Mouse (Mus musculus) granulocyte monocyte progenitor cell, adult 5-6 weeks (primary cell): ENCODE measurements around the gene Hoxd9. TPM values are rescaled to one million over a fixed set of nuclear protein-coding genes. Genes with fewer than 3 reads are reported as not detected.

Experiments used
- ATAC-seq: replicated peaks from 2 replicates; pipeline ENCODE4 v1.8.0; 2016; ENCODE audit warnings: mild to moderate bottlenecking, moderate TSS enrichment, inconsistent platforms; ENCODE audit not compliant: poor library complexity, severe bottlenecking
- total RNA-seq, 2 experiments: library from RNA; stranded (forward) in 1 of 2; stranded (reverse) in 1 of 2; fragments of 200-712, 200-1000 nt in 1 of 2; fragments of >200 nt in 1 of 2; fragmentation: Nextera tagmentation in 1 of 2; gene quantifications; 2 replicates each; pipeline ENCODE4 v1.2.3; 2014 to 2017

The Hoxd9 gene
- not detected in 2 replicates for total RNA-seq (2014; fragmentation: Nextera tagmentation)
- total RNA-seq (2017) = not detected in 2 replicates

- ATAC-seq = 0 out of 2 replicates have a peak, but pooled peaks have one; percentile 27
These were observed at the start of gene Hoxd9 for GRCm38 (mm10) chr2:74697567-74698121. Gene Hoxd9, plus strand, starts transcription at chr2:74697727.

- no peak for ATAC-seq
These were observed 44.6 kb upstream of the Hoxd9 start for GRCm38 (mm10) chr2:74652996-74653340.

DNA sequence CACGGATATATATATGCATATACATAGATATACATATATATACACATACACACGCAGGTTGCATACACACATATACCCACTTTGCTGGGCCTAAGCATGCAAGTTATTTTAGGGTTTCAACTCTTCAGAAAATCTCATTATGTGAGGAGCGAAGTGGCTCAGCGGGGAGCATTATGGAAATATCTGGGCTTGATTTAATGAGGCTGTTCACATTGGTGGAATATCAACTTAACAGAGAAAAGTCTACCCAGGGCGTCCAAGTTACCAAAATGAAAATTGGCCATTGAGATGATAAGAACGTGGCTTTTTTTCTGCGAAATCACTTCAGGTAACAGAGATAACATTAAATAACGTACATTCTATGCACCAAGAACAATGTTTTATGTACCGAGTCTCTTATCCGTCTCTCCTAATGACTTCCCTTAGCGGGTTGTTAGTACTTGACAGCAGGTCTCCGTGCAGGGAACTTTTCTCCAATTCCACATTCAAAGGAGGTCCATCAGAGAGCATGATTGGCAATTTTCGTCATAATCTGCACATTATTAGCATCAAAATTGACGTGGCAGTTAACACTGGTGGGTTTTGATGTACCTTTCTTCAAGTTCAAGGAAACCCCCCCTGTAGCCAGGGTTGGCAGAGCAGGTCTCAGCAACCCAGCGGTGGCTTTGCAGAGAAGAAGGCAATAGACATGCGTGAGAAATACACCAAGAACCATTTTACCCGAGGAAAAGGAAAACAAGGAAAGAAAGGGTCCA, 43.6 kb upstream of the Hoxd9 start:
- ATAC-seq = no peak

- no peak for ATAC-seq
These were observed 42.6 kb upstream of the Hoxd9 start for GRCm38 (mm10) chr2:74654743-74655419.

- ATAC-seq = 0 out of 2 replicates have a peak, but pooled peaks have one; percentile 27
These were observed 42.1 kb upstream of the Hoxd9 start for GRCm38 (mm10) chr2:74655420-74655781.

- ATAC-seq = peak; percentile 87
These were observed 41.5 kb upstream of the Hoxd9 start for GRCm38 (mm10) chr2:74655821-74656631.

DNA sequence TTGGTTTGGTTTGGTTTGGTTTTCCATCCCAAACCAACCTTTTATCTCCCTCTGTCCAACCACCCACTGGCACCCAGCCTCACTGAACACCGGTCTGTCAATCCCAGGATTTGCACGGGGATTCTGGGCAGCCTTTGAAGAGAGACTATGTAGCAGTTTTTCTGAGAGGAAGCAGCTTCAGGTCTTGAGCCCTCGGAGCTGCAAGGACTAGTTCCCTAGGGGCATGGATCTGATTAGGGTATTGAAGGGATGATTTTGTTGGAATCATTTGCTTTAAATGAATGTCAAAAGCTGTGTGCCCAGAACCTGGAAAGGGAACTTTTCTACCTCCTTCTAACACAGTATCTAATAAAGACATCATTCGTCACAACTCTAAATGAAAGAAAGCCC, 40.9 kb upstream of the Hoxd9 start:
- ATAC-seq = no peak

DNA sequence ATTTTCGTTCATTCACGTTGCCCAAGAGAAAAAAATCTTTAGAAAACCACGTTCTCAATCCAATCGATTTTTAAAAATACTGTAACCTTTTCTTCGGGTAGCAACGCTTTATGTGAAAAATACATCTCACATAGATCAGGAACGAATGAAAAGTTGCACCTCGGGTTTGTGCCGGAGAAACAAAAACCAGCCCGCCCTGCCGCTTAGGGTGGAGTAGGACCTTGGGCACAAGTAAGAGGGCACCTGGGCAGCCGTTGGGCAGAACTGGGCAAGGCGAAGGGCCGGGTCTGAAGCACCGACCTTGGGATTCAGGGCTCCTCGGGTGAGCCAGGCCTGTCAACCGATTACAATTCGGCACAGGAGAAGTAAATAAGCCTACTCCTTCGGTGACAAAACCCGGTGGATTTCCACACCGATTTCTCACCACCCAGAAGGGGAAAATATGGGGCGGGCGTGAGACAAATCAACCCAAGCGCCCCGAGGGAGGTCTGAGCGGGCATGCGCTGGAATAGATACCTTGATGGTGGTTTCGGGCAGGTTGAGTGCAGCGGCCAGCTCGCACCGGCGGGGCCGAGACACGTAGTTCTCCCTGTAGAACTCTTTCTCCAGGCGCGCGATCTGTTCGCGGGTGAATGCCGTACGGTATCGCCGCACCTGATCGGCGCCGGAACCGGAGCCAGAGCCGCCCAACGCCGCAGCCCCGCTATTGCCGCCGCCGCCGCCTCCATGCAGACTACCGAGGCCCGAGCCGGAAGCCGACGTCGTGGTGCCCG, 40.1 kb upstream of the Hoxd9 start:
- no peak for ATAC-seq

GRCm38 (mm10) chr2:74658024-74658666, 39.4 kb upstream of the Hoxd9 start:
- no peak for ATAC-seq

DNA sequence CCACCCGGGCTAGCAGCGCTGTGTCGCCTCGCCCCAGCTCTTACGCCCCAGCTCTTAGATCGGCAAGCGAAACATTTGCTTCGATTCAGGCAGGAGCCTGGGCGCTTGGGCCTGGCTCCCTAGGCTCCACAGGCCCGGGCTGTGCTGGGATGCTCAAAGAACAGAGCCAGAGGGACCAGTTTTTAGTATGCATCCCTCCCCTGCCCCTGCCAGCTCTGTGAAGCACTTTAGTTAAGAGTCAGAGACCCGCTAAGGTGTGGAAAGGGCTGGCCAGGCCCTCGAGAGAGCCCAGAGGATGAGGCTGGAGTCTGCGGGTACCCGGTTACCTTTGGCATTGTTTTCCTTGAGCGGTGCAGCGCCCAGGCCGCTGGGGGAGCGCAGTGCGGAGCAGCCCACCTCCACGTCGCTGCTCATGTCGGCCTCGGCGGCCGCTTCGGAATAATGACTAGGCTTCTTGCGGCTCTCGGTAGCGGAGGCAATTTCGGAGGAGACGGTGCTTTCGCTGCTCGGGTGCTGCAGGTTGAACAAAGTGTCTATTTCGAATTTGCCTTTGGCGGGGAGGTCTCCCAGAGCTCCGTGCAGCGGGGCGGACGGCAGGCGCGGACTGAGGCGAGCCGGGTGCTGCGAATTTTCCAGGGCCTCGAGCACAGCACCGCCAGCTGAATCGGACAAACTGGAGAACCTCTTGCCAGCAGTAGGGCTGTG, 38.7 kb upstream of the Hoxd9 start:
- no peak for ATAC-seq

DNA sequence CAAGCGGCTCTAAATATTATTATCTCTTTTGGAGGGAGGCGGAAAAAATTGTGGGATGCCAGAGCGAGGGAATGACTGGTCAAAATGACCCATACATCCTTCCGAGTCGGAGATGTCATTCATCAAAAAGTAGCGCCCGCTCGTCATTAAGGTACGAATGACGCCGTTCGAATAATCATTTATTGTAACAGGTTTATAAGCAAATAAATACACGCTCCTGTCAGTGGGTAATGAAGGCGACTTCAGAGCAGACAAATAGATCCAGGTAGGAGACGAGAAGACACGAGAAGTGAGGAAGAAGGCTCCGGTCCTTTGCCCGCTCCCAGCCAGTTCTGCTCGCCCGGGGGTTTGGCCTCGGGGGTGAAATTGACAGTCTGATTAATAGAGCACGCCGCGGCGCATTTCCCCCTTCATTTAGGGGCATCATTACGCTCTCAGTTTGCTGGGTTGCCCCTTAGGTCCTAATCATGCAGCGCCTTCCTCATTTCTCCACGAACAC, 38.0 kb upstream of the Hoxd9 start, which contains the start of gene Evx2:
TSS of gene Evx2 (minus strand) at position 51 of the 499 bp plus-strand sequence.
- no peak for ATAC-seq

- ATAC-seq = no peak
These were observed 36.8 kb upstream of the Hoxd9 start for GRCm38 (mm10) chr2:74660421-74661375.

DNA sequence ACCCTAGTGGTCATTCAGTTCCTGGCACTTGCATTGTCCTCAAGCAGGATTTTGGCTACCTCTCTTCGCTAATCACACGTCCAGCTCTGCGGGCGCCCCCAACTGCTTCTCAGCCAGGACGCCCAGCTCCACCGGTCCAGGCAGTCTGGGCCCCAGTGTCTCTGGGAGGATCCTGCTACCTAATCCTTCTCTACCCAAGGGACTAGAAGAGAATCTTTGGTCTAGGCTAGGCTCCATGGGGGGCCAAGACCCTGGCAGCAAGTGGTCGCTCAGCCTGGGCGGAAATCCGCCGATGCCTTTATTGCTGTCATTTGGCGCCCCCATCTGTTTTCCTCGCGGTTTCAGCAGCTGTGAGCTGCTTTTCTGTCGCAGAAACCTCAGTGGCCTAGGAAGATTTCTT, 35.8 kb upstream of the Hoxd9 start:
- peak; percentile 30; the same call in 1 of the 2 replicates for ATAC-seq

GRCm38 (mm10) chr2:74663291-74663925, 34.1 kb upstream of the Hoxd9 start:
- ATAC-seq = peak; percentile 43; the same call in 1 of the 2 replicates

DNA sequence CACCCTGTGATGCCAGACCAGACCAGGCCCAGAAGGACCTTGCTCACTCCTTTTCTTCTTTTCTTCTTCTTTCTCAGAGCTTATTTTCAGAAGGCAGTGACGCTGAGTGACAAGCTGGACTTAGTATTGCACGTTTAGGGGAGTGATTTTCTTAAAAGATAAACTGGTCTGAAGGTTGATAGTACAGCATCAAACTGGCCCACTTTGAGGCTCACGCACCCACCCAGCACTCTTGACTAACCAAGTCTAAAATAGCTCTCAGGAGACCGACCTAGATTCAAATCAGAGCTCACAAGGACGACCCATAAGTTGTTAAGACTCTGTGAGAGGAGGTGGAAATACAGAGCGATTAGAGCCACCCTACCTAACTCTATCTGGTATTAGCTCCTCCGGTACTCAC, 31.1 kb upstream of the Hoxd9 start:
- ATAC-seq = no peak

DNA sequence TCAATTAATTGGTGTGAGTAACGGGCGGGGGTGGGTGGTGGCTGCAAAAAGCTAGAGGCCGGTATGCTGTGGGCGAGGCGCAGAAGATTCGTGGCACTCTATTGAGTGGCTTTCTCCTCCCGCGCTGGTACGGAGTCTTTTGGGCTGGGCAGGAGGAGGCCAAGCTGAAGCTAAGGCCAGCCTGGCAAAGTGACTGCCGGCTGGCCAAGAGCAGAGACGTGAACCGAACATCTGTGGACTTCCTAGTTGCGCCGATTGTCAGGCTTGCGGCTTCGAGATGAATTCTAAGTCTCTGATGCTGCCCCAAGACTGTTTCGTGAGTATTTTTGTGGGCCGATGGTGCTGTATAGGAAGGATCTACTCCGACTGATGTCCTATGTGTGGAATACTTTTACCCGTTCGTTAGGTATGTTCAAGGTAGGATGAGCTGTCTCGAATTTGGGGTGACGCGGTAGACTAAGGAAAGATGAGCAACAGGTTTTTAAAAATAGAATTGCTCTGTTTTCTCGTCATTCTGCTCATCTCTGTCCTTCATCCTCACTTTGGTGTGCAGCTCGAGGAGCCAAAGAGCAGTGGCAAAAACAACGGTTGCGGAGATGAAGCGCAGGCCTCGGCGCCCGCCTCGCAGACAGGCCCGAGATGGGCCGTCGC, 30.2 kb upstream of the Hoxd9 start:
- ATAC-seq = no peak
